Mouse (Mus musculus) cerebellum, adult 11 months (tissue): ENCODE measurements around the gene Cenpv.
A peak's percentile ranks its signal among the peaks of the same experiment; 100 is the strongest.

ENCODE experiments used
- DNase-seq: peaks from one replicate; pipeline ENCODE4 v3.0.0; 2022

Gene Cenpv

GRCm38 (mm10) chr11:62539089-62539890, at the start of gene Cenpv:
Gene Cenpv, minus strand, starts transcription at chr11:62539261.
- peak; percentile 79 for DNase-seq

DNA sequence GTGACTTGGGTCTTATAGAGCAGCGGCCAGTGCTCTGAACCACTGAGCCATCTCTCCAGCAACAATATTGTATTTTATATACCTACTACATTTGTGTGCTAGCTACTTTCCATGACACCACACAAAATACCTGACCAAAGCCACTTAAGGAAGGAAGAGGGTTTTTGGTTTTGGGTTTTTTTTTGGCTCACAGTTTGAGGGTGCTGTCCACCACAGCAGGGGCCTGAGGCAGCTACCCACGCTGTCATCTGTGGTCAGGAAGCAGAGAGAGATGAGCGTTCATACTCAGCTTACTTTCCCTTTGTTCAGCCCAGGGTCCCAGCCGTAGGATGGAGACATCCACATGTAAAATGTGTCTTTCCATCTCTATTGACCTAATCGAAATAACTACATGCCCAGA, 48.0 kb upstream of the Cenpv start:
- no peak for DNase-seq

DNA sequence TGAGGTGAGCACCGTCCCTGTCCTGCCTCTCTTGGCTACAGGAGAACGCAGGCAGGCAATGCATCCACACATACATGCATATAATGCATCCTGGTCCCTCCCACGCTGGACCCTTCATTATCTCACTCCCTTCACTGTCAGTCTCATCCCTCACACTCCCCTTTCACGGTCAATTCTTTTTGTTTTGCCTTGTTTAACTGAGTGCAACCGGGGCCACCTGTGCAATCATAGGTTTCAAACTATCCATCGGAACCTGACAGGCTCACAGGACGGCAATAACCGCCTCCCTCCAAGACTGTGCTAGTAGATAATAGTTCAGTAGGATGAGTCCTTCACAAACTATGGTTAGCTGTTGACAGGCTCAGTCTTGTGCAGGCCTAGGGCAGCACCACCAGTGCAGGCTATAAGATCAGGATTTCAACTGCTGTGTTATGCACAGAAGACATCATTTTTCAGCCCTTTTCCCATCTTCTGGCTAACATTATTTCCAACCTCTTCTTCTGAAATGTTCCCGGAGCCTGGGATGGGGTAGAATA, 45.7 kb upstream of the Cenpv start:
- no peak for DNase-seq

GRCm38 (mm10) chr11:62583031-62583430, 44.0 kb upstream of the Cenpv start:
- DNase-seq = no peak

- DNase-seq = no peak
Measured at GRCm38 (mm10) chr11:62576530-62577152, 37.6 kb upstream of the Cenpv start.

GRCm38 (mm10) chr11:62575659-62576438, 36.8 kb upstream of the Cenpv start:
- peak; percentile 77 for DNase-seq

DNA sequence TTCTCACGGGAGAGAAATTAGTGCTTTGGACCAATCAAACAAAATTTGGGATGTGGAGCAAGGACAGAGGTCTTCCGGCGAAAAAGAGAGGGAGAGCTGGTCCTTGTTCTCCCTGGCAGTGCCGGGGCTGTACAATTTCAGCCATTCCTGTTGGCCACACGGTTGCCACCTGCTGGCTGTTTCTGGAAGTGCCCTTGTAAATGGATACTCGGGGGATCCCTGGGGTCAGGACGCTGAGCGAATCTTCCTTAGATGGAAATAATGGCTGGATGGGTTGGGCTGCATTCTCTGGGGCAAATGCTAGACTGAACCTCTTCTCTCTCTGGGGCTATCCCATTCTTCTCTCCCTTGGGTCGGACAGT, 36.2 kb upstream of the Cenpv start:
- DNase-seq = peak; percentile 88

DNA sequence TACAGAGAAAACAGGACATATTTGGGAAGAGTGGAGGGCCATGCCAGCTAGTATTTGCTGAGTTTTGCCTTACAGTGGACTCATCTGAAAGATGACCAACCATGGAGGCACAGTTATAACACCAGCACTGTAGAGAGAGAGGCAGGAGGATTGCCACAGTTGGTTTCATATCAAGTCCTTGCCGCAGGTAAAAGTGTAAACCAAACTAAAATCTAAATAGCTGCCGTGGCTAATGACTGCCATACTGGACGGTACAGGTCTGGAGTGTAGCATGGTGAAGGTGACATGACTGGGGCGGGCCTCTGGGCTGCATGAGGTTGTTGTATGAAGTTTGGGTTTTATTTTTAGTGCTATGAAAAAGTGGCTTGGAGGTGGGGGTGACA, 35.6 kb upstream of the Cenpv start:
- no peak for DNase-seq

DNA sequence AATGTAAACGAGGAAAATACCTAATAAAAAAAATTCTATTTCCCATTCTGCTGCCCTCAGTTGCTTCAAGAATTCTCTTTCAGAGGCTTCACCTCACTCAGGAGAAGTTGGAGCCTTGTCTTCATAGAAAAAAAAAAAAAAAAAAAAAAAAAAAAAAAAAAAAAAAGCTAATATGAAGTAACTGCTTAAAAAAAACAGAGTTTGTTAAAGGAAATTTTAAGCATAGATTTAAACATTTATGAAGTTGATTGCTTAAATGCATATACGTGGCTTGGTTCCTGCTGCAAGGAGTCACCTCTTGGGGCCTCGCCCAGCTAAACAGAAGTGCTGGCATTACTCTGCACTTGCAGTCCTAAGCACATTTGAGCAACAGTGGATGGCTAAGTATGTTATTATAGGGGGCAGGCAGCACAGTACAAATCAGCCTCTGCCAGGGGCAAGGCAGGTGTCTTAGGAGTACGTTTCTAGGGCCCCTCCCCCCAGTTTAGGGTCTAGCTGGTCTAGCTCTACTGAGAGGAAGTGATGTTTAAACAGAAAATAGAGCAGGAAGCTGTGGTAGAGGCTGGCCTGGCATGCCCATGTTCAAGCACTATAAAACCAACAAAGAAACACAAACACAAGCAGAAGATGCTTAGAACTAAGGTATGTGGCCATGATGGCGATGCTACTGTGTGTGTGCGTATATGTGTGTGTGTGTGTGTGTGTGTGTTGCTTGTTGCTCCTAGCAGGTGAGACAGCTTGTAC, 35.1 kb upstream of the Cenpv start, which contains the start of gene Trpv2:
Gene Trpv2 (plus strand): TSS at position 528 of the 744 bp plus-strand sequence.
- no peak for DNase-seq

DNA sequence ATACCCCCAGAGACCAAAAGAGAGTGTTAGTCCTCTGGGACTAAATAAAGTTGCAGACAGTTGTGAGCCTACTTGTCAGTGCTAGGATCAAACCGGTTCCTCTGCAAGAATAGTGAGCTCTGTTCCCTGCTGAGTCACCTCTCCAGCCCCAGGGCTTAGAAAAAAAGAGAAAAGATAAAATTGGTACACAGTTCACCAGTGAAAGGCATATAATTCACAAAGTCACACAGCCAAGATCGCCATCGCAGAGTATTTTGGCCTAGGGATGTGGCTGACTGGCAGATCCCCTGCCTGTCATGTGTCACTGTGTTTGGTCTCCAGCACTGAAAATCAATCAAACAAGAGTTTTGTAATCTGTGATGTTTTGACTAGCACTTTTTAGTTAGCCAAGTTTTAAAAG, 29.2 kb upstream of the Cenpv start:
- no peak for DNase-seq

DNA sequence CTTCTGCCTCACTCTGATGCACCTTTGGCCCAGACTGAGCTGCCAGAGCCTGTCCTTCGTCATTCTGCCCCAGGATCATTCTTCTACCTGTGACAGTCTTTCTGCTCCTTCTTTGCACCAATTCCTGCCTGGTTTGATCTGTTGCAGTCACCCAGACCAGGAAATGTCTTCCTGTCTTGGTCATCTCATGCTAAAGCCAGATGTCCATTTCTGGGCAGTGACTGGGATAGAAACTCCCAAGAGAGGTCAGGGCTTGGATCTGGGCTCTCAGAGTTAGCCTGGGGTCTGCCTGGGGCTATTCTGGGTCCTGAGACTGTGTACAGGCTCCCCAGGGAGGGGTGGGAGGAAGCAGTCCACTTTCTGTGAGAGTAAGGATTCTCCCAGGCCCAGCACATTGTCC, 27.1 kb upstream of the Cenpv start:
- no peak for DNase-seq

GRCm38 (mm10) chr11:62565747-62566146, 26.7 kb upstream of the Cenpv start:
- DNase-seq = no peak

GRCm38 (mm10) chr11:62563590-62563989, 24.5 kb upstream of the Cenpv start:
- DNase-seq = no peak

DNA sequence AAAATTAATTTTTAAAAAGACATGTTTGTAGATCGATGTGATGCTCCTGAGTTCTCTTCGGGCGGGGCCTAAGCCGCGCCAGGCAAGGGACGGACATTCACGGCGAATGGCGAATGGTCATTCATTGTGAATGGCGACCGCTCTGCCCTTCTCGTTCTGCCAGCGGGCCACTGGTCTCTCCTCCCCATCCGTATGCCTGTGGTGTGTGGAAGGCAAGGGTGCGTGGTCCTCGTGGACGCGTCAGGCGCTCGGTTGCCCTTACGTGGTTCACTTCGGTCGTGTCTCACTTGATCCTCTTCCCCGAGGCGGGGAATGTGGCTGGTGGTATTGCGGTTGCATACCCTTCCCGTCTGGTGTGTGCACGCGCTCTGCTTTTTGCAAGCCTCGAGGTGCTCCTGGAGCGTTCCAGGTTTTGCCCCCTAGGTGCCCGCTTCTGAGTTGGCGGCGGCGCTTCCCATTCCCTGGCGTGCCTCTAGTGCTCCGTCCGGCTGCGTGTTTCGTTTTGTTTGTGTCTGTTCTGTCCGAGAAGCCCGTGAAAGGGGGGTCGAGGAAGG, 21.5 kb upstream of the Cenpv start:
- DNase-seq = no peak

DNA sequence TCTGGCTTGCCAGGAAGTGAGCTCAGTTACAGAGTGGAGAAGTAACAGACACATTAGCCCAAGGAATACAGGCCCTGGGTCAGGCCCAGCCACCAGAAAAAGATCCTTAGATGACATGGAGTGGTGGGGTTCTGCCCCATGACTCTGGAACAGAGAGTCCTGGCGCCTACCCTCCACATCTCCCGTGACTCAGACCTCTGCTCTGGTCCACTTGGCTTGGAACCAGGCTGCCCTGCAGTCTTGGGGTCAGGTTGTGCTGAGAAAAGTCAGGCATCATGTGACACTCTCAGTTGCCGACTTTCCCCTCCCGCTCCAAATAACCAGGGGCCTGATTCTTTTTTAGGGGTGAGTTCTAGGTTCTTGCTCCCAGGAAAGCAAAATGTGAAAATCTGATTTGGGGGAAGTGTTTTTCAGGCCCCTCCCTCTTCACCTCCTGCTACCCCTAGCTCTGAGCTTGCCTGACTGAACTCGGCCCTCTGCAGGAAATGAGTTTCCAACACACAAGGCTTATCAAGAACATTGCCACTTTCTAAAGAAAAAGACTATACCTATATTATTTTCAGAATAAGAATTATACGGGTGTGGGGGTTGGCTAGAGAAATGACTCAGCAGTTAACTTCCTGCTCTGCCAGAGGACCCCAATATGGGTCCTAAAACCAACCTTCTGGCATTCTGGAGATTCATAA, 20.0 kb upstream of the Cenpv start:
- no peak for DNase-seq

- DNase-seq = no peak
Measured at GRCm38 (mm10) chr11:62558152-62558551, 19.1 kb upstream of the Cenpv start.

- DNase-seq = no peak
Measured at GRCm38 (mm10) chr11:62557205-62557604, 18.1 kb upstream of the Cenpv start.

- no peak for DNase-seq
Measured at GRCm38 (mm10) chr11:62555896-62556412, 16.9 kb upstream of the Cenpv start.

DNA sequence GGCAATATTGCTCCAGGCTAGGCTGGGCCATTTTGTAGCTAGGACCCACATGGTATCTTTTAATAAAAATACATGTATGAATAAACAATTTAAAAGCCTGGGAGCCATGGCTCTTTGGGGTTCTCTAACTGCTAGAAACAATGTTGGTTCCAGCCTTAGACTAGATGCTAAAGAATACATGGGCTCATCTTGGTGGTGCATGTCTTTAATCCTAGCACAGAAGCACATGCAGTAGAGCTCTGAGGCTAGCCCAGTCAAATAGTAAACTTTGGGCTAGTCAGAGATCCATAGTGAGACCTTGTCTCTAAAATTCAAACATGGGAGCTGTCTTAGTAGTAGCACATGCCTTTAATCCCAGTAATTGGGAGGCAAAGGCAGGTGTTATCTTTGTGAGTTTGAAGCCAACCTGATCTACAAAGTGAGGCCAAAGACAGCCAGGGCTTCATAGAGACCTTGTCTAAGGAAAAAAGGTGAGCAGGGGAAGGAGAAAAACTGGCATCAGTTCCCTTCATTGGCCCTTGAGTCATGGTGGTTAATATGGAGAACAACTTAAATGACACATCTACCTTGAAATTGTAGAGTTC, 16.0 kb upstream of the Cenpv start:
- DNase-seq = no peak

DNA sequence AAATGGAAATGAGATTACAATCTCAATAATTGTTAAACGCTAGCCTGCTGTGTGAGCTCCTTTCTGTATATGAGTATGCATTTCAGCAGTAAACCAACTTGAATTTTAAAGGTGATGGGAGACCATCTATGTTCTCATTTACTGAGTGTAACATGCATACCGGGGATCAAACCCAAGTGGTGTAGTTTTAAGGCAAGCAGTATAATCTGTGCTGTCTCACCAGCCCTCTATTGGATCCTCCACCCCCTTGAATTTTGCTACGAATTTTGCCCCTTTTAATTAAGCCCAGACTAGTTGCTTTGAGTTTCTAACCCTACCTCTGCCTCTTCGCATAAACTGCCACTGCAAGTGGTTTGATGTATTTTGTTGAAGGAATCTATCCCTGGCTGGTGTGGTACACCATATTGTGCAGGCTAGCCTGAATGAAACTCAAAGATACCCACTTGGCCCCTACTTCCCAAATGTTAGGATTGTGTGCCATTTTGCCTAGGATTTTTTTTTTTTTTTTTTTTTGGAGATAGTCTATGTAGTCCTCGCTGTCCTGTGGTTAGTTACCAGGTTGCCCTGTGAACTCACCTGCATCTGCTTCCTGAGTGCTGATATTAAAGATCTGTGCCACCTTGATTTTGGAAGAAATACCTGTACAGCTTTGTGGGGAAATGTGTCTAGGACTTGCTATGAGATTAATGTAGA, 15.2 kb upstream of the Cenpv start:
- no peak for DNase-seq

DNA sequence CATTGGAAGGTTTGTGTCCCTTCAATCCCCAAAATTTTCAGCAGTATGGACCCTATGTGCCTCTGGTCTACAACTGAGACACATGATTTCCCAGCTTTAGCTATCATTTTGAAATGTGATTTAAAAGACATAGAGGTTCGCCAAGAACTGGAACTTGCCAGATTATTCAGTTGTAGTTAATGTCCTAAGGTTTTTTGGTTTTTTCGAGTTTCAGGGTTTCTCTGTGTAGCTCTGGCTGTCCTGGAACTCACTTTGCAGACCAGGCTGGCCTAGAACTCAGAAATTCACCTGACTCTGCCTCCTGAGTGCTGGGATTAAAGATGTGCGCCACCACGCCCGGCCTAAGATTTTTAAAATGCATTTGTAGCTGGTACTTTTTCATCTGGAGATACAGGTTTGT, 14.6 kb upstream of the Cenpv start:
- DNase-seq = no peak
